Mouse (Mus musculus) cortical plate, adult 2 months (tissue): ENCODE data around the gene Elmo3.

Experiments used
- CTCF ChIP-seq: fragments of 200-500 bp; IDR thresholded peaks from 2 replicates; pipeline ENCODE4 v1.5.1; 2011; ENCODE audit warnings: mild to moderate bottlenecking, control low read depth, low read length; ENCODE audit not compliant: insufficient read depth; ENCODE audit errors: extremely low read depth
- POLR2A ChIP-seq: fragments of 200-500 bp; IDR thresholded peaks from 2 replicates; pipeline ENCODE4 v1.6.1; 2011; ENCODE audit warnings: mild to moderate bottlenecking, low read length, control low read depth; ENCODE audit not compliant: insufficient read depth; ENCODE audit errors: extremely low read depth

DNA sequence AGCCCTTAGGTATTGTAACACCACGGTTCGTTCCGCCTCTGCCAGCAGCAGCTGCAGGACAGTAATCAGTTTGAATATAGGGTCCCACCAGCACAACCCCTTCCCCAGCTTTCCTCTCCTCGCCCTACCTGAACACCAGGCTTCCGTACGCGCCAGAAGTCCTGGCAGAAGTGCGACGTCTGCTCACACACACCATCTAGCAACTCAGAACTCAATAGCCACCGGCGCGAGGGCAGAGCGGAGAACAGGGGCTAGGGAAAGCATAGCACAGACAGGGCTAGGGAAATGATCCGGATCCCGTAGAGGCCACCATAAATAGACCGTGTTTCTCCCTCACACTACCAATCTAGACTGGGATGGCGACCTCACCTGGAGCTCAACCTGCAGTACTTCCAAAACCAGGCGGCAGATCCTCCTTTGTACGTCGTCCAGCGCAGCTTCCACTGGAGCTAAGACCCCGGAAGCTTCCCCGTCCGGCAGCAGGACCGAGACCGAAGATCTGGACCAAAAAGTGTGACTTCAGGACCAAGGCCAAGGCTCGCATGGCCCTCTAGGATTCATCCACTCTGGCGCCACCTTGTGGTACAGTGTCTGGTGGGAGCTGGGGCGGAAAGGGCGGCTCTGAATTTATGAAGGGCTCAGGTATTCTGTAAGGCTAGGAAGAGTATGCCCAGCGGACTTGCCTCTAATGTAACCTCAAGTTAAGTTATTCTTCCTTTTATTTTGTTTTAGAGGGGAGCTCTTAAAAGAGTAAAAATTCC is 14.7 kb upstream of the Elmo3 start:
- peak; percentile 71 for TF ChIP-seq CTCF
- TF ChIP-seq POLR2A = no peak
